Comparison of ENCODE assay signal across 13 mouse cellular contexts in genomic region chrX:137193241-137193640, GRCm38 (mm10).
"Had no signal": no experiment of that assay in that cellular context is flagged by ENCODE, and none has a peak within 500 bp of the region (broad histone marks: within the 10 kb centered on the region; RNA-seq: fewer than 3 reads in every experiment).

No protein-coding gene starts in this region.

- DNase-seq: gastrocnemius, postnatal 14 days; gastrocnemius, postnatal 36 days; heart, adult 11 months; heart, adult 2 months; heart, postnatal 10 days; heart, postnatal 4 days; kidney, adult 18-20 months; kidney, adult 8-10 months; kidney, postnatal 10 days; kidney, postnatal 25 days; kidney, postnatal 4 days; liver; liver, embryonic 13.5 days had no signal
